Mouse (Mus musculus) brain, embryonic 14.5 days (tissue): ENCODE results near the gene Nolc1.

Experiments
- CTCF ChIP-seq: fragments of 200-500 bp; IDR thresholded peaks from 2 replicates; pipeline ENCODE4 v1.5.1; 2012; ENCODE audit warnings: inconsistent platforms, mild to moderate bottlenecking, moderate library complexity, borderline replicate concordance; ENCODE audit not compliant: insufficient read depth, insufficient read length; ENCODE audit errors: extremely low read depth
- POLR2A ChIP-seq: fragments of 200-500 bp; IDR thresholded peaks from 2 replicates; pipeline ENCODE4 v1.6.1; 2012; ENCODE audit warnings: mild to moderate bottlenecking, inconsistent platforms, borderline replicate concordance; ENCODE audit not compliant: poor library complexity, insufficient read depth, insufficient read length, severe bottlenecking; ENCODE audit errors: extremely low read depth

DNA sequence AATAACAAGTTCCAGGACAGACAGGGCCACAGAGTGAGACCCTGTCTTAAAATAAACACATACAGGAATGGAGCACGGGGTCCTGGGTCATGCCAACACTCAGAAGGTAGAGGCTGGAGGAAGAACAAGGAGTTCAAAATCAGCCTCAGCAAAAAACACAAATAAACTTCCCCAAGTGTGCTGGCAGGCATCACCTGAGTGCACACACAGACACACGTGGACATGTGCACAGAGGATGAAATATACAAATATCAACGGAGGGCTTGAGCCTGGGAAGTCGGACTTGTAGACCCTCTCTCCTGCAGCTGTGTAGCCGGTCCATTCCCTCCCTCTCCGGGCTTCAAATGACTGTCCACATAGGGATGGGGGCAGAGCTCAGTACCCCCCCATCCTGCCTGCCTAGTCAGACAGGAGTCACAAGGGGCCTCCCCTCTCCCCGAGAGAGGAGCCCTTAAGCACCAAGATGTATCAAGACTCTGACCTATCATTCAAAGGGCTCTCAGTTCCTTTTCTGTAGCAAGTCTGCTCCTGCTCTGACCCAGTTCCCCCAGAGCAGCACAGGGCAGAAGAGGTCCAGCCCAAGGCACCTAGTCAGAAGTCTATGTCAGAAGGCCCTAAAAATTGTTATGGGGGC lies 34.2 kb upstream of the Nolc1 start:
- TF ChIP-seq CTCF (no peak), POLR2A (no peak)
